Mouse (Mus musculus) neutrophil, adult 5-6 weeks (primary cell): ENCODE results near the gene Stk11. TPM values are rescaled to one million over a fixed set of nuclear protein-coding genes. Genes with fewer than 3 reads are reported as not detected.

ENCODE experiments used
- ATAC-seq: fragments of 151-379, 151-347 bp; 2 replicates; pipeline ENCODE4 v1.8.0; 2017; ENCODE audit warnings: mild to moderate bottlenecking, moderate TSS enrichment; ENCODE audit not compliant: insufficient number of reproducible peaks, poor library complexity, low FRiP score, severe bottlenecking; ENCODE audit errors: extremely low read depth
- total RNA-seq: library from RNA; stranded (forward); fragments of 200-1000 nt; gene quantifications from 2 replicates; pipeline ENCODE4 v1.2.3, GENCODE M21; 2017

Stk11 gene
- 229 and 235 TPM in 2 replicates for total RNA-seq

DNA sequence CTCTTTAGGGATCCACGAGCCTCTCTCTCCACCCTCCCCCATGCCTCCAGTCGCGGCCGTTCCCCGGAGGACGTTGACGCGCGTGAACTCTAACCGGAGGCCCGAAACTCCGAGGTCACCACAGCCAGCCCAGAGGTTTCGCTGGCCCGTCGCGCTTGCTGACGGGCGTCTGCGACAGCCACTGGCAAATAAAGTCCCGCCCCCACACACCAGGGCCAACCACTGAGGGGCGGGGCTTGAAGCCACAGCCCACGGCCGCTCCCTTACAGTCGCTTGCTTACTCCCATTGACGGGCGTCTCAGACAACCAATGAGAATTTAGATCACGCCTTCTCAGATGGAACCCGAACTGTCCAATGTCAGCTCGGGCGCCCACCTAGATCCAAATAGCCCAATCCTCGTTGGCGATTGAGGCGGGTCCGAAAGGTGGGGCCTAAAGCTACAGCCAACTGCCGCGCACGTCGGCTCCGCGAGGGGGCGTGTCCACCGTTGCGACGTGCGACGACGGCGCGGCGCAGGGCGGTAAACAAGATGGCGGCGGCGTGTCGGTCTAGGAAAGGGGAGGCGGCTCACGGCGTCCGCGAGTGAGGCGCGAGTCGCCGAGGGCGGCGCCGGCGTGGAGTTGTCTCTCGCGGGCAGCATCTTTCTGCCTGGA lies at the start of gene Stk11:
Stk11 (plus strand) TSS at position 514 of the 654 bp plus-strand sequence.
- ATAC-seq: peak; percentile 88

DNA sequence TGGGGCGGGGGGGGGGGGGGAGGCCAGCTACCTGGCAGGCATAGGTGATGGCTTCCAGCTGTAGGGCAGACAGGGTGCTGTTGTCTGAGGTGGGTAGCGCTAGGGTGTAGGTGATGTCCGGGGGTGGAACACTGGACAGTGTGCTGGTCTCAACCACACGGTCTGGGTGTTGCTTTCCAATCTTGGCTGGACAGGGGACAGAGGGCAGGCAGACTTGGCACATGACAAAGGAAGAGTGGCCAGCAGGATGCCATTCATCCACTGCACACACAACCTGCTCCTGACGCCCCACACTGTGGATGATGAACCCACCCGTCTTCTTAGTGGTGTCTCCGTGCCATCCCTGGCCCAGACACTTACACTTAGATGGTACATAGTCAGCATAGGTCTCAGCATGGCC lies 46.4 kb upstream of the Stk11 start:
- no peak for ATAC-seq

DNA sequence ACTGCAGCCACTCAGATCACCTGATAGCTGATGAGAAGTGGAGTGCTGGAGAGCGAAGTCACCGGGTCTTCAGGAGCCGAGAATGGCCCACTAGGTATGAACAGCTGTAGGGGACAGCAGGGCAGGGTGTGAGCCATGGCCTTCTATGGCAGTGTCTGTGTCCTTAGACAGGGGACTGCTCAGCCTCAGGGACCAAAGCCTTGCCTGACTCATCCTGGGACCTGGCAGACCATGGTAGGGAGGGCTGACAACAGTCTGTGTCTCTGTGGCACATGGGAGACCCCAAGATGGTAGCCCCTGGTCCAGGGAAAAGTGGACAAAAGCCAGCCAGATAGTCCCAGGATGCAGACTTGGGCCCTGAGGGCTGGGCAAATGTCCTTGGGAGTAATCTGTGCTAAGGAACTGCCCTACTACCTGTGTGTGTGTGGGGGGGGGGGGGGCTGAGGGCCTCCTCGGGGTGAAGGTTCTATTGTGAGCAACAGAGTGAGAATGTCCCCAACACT lies 45.6 kb upstream of the Stk11 start:
- no peak for ATAC-seq

DNA sequence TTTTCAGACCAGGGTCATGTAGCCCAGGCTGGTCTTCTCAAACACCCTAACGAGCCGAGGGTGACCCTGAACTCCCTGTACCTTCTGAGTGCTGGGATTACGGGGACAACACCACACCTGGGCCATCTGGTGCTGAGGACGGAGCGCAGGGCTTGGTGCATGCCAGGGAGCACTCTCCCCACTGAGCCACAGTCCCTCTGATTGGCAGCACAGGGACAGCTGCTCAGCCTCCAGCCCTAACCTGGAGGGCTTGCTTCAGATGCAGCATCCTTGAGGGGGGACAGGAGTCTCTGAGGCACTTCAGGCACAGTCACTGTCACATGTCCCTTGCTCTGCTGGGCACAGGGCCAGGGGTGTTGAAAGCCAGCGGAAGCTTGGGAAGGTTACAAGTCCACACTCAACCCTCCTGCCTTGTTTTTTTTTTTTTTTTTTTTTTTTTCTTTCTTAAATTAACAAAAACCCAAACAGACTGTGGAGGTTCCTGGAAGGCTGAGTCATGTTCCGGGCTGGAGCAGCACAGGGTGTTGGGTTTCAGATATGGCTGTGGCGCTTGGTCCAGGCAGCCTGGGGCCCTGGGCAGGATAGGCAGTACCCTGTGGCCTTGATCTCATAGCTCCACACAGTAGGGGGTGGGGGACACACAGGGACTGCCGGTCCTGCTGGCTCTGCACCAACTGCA lies 44.6 kb upstream of the Stk11 start:
- ATAC-seq: 0 out of 2 replicates have a peak, but pooled peaks have one; percentile 14

DNA sequence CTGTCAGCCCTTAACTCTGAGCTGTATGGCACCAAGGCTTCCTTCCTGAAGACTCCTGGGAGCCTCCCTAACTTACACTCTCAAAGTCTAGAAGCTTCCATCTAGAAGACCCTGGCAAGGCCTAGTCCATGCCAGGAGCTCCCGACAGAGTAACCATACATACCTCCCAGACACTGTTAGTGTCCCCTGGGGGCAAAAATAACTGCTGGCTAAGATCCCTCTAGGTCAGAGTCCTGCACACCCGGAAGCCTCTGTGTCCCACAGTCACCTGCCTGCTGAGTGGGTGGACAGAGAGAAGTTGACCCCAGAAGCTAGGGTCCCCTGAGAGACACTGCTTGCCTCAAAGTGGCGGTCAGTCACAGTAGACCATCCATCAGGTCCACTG lies 44.1 kb upstream of the Stk11 start:
- no peak for ATAC-seq

DNA sequence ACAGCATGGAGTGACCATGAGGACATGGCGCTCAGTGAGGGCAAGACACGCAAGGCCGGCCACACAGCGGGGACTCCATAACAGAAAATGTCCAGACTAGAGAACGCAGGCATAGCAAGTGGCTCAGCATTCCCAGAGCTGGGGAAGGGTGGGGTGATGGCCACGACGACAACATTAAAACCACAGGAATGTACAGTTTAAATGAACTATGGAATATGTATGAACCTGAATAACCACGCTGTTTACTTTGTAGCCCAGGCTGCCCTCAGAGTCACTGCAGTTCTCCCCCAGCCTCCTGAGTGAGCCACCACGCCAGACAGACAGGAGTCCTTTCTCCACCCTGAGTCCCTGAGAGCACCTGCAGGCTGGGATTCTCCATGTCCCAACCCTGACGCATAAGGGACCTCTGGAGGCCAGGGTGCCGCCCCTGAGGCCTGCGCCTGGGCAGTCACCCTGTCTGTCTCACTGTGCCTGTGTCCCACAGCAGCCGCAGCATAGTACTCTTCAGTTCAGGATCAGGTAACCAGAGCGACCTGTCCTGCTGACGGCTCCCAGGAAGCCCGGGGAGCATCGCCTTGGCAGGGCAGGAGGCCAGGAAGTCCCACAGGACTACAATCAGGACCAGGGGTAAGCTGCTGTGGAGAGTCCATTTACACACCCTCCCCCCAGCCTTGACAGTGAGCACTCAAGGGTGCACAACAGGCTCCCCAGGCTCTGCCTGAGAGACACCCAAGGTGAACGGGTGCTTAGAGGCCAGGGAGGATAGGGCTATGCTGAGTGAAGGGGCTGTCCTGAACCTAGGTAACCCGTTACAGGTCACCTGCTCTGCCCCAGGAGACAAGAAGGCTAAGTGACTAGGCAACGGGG lies 42.7 kb upstream of the Stk11 start:
- no peak for ATAC-seq

DNA sequence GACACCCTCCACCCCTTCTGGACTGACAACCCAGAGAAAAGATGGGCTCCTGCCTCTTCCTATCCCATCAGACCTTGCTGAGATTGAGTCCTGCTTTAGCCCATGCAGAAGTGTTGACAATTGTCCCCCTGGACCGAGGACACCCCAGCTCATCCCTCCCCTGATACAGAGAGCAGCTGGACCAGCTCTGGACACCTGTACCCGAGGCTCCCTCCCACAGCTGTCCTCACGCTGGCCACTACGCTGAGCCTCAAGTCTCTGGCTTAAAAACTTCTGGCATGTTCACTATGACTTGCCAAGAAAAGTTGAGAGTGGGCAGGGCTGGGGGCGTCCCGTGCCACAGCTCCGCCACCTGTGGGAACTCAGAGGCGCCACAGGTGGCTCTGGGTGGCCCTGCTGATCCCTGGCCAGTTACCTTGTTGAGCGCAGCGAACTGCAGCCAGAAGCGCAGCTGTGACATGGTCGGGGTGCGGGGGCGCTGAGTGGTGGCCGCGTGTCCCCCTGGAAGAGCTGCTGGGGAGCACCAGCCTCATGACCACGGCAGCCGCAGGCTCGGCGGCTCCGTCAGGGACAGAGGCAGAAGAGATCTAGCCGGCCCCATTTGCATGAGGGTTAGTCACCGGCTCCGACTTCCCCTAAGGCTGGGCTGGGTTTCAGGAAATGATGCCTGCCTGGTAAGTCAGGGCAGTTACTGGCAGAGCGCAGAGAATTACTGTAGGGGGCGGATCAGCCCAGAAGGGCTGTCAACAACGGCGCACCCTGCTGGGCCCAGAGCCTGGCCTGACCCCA lies 40.6 kb upstream of the Stk11 start:
- peak; percentile 88 for ATAC-seq

DNA sequence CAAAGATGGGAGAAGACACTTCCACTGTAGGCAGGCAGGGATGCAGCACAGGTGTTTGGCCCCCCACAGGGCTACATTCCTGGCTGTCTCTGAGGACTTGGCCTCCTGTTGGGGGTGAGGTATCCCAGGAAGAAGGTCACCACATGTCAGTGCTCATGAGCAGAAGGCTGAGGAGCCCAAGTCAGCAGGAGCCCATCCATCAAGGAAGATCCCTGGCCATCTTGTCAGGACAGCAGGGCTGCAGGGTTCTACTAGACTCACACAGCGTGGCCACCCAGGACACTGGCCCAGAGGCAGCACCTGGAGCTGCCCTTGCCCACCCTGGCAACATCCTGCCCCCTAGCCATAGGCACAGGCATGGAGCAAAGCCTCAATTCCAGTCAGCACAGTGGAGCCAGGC lies 39.7 kb upstream of the Stk11 start:
- no peak for ATAC-seq

DNA sequence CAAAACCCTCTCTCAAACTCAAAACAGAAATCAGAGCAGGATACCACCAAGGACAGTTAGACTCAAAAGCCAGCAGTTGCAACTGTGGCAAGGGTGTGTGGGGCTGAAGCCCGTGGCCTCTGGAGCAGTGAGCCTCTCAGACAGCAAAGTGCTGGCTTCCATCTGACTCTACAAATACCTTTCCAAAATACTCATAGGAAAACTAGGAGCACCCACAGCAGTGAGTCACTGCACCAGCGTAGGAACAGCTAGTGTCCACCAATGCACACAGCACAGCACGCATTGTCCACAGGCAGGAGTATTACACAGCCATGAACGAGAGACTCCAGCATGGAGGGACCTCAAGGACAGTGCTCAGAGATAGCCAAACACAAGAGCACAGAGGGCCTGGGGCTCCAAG lies 39.2 kb upstream of the Stk11 start:
- no peak for ATAC-seq

DNA sequence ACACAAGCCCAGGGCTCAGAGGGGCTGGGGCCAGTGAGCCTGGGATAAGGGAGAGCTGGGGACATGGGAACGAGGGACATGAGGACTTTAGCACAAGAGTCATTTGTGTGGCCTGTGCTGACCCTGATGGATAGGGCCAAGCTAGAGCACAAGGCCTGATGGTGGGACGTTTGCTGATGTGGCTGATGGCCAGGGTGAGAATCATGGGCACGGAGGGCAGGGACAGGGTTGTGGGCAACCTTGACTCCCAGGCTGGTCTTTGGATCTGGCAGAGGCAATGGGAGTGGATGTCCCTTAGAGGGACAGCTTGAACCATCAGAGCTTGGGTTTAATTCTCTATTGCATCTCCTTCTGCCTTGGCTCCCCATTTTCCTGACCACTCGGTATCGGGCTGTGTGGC lies 38.3 kb upstream of the Stk11 start:
- no peak for ATAC-seq

DNA sequence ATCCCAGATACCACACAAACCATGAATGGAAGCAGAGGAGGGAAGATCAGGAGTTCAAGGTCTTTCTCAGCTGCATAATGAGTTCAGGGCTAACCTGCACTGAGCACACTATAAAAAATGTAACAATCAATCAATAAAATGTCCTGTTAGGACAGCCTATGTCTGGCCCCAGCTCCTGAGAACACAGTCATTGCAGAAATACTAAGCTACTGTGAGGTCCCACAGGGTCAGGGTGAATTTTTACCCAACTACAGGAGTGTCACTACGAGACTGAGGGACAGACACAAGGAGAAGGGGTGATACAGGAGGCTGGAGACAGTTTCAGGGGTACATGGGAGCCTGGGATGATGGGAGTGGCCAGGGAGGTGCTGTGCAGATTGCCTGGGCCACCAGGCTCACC lies 37.2 kb upstream of the Stk11 start:
- no peak for ATAC-seq

DNA sequence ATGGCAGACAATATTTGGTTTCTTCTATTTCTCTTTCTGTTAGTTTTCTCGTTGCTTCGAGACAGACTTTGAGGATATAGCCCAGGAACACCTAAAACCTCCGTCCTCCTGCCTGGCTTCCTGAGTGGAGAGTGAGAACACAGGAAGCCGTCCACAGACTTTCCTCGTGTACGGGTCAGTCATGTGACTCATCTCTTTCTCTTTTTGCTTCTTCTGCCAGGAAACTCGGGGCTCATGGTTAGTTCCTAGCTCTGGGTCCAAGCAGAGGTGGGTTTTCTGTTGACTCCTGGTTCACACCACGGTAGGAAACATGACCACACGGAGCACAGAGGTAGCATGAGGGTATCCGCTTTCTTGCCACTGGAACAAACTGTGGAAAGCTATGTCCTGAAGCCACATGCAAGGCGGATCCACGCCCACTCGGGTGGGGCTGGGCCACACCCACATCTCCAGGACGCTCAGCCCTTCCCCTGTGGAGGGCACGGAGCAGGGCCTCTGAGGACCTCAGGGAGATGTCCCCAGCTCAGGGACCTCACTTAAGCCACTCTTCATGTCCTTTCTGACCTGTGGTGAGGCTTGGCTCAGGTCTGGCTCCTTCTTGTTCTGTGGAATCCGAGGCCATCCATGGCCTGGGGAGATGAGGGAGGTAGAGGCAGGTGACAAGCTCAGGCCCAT lies 35.1 kb upstream of the Stk11 start:
- ATAC-seq: no peak

DNA sequence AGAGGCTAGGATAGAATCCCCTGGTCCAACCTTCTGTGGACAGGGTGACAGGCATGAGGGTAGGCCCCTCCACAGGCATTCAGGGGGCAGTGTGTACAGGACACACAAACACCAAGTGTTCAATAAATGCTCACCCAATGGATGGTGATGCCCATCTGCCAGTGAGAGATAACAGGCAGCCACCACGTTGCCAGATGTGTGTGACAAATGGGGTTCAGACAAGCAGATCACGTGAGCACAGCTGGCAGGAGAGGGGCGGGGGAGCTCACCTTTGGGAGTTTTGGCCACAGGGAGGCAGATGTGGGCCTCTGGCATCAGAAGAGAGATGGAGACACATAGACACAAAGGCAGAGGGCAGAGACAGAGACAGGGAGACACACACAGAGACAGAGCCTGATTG lies 34.5 kb upstream of the Stk11 start:
- no peak for ATAC-seq

DNA sequence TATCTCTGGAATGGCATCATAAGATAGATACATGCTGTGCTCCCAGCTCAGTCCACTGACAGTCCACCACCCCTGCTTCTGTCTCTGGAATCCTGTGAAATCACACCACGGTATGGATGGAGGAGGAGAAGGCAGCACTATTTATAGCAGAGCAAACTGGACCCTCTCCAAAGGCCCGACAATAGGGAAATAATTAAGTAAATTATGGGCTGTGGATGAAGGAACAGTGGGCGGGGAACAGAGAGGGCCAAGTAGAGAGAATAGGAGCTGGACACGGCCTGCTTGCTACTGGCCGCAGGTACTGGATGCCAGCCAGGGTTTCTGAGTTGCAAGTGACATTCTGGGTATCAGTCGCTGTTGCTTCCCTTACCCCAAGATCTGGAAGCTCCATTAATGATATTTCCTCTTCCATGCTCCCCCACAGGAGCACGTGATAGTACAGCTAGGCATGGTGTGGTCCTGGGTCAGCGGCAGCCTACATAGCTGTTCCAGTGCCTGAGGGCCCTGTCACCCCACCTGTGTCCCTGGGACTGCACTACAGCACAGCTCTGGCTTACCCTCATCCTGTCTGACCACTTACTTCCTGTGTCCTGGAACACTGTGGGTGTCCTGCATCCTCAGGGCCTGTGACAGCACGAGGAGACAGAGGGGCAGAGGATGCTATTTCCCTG lies 30.7 kb upstream of the Stk11 start:
- ATAC-seq: no peak

DNA sequence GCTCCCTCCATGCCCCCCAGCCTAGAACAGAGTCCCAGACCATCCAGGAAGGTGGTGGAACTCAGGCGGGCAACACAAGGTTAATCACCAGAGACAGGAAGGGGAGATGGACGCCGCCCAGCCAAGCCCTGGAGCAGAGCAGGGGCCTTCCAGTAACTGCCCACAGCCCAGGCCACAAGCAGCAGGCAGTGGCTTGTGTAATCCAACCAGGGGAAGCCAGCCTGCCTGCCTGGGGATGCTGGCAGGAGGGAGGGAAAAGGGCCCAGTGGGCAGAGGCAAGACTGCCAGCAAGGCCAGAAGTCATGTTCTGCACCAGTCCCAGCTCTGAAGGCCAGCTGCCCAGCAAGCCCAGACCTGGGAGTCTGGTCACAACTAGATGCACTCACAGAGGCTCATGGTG lies 28.8 kb upstream of the Stk11 start:
- peak; percentile 54 for ATAC-seq

DNA sequence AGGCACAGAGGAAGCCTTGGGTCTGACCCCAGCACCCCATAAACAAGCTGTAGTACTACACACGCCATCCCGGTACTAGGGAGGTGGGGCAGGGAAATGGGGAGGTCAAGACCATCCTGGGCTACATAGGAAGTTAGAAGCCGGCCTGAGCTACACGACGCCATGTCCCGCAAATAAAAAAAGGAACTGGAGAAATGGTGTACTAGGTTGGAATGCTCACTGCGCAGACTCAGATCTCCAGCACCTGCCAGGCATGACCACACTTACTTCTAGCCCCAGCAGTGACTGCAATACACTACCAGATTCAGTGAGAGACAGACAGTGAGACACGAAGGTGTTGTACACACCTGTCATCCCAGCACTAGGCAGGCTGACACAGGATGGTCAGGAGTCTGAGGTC lies 28.1 kb upstream of the Stk11 start:
- peak; percentile 40 for ATAC-seq

DNA sequence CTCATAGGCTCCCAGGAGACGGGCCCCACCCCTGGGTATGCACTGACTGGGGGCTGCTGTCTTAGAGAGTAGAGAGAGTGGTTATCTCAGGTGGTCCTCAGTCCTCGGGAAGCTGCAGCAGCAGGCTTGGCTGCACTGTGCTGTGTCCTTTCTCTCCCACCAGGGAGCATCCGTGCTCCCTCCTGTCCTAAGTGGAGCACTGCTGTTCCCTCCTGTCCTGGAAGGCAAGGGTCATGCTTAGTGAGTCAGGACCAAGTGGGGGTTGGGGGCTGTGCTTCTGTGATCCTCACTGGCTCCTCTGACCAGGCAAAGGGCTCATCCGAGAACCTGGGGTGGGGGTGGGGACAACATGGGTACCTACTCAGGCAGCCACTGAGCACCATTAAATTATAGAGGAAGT lies 26.5 kb upstream of the Stk11 start:
- ATAC-seq: no peak

DNA sequence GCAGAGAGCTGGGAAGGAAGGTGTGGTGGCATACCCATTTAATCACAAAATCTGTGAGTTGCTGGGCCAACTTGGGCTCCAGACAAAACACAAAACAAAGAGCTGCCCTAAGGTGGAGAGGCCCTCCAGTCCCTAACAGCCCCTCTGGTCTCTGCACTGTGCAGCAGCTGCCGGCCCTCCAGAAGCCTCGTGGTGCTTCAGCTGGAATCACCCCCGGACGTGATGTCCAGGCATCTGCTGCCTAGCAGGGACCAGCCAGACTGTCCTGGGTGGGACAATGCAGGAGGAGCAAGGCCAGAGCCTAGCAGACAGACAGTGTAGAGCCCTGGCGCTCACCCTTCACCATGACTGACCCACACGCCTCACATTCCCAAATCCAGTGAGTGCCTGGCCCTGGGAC lies 24.1 kb upstream of the Stk11 start:
- ATAC-seq: no peak
